Mouse (Mus musculus): Measurements from ENCODE around the gene Bcr.

Bcr gene

GRCm38 (mm10) chr10:75233489-75233888 is 173.1 kb downstream of the Bcr start:
- no peak for DNase-seq (ENCODE audit: low spot score in 2 of 2)
